Mouse (Mus musculus): ENCODE data around the gene Gm17545.

The Gm17545 gene

GRCm38 (mm10) chr9:22468170-22468898, 14.2 kb downstream of the Gm17545 start:
- ChIA-PET CTCF (interaction anchor here in 2 of 4 experiments (0.6 to 1.0 kb wide), 4 partner anchors 9 to 840 kb away, joined by 3 to 6 read pairs (median 4); no protein-coding TSS in a partner anchor), POLR2A (interaction anchor here in 3 of 4 experiments (0.5 to 1.9 kb wide), 27 partner anchors 8 to 745 kb away, joined by 3 to 13 read pairs (median 4); partner anchors contain the start of genes 9530077C05Rik (in 2 of the 3), Anln (in 2 of the 3), Ecsit (in 1 of the 3) and Ldlr (in 1 of the 3))

GRCm38 (mm10) chr9:22468899-22469259, 14.8 kb downstream of the Gm17545 start:
- ChIA-PET CTCF (interaction anchor here in 1 of 4 experiments (0.6 kb wide), 1 partner anchor 9 kb away, joined by 3 read pairs; no protein-coding TSS in a partner anchor), POLR2A (interaction anchor here in 3 of 4 experiments (1.1 to 1.9 kb wide), 4 partner anchors 10 to 35 kb away, joined by 4 to 8 read pairs (median 6); no protein-coding TSS in a partner anchor)

- CTCF ChIA-PET, result interaction anchor here in 1 of 4 experiments (1.0 kb wide), 1 partner anchor 61 kb away, joined by 3 read pairs; no protein-coding TSS in a partner anchor
Observed at GRCm38 (mm10) chr9:22469643-22470042, 15.6 kb downstream of the Gm17545 start, which contains the start of gene Rp9. Gene Rp9, minus strand, starts transcription at chr9:22469743.

GRCm38 (mm10) chr9:22475424-22475868, 21.4 kb downstream of the Gm17545 start, which contains the start of gene Bbs9:
Gene Bbs9, plus strand, starts transcription at chr9:22475715.
- ChIA-PET CTCF (interaction anchor here in 1 of 4 experiments (0.9 to 1.4 kb wide), 4 partner anchors 20 to 320 kb away, joined by 3 to 5 read pairs (median 3); partner anchors contain the start of gene 9530077C05Rik), POLR2A (interaction anchor here in 3 of 4 experiments (0.5 to 1.8 kb wide), 16 partner anchors 9 to 600 kb away, joined by 3 to 5 read pairs (median 4); partner anchors contain the start of genes 9530077C05Rik (in 2 of the 3), Anln (in 1 of the 3) and Pigyl (in 1 of the 3))

More at GRCm38 (mm10) chr9:22469643-22470042, 15.6 kb downstream of the Gm17545 start, which contains the start of gene Rp9:
- POLR2A ChIA-PET, result no interaction called here

GRCm38 (mm10) chr9:22476265-22476664, 22.2 kb downstream of the Gm17545 start:
- POLR2A ChIA-PET, result interaction anchor here in 2 of 4 experiments (0.8 to 1.8 kb wide), 10 partner anchors 8 to 66 kb away, joined by 3 to 6 read pairs (median 4); partner anchors contain the start of gene 9530077C05Rik (in 1 of the 2)
- CTCF ChIA-PET, result interaction anchor here in 2 of 4 experiments (0.5 to 1.7 kb wide), 4 partner anchors 20 to 930 kb away, joined by 3 to 7 read pairs (median 4); partner anchors contain the start of gene 9530077C05Rik (in 1 of the 2)

- ChIA-PET CTCF (no interaction called here), POLR2A (interaction anchor here in 3 of 4 experiments (1.0 to 1.6 kb wide), 6 partner anchors 9 to 68 kb away, joined by 3 to 13 read pairs (median 5); partner anchors contain the start of gene 9530077C05Rik (in 1 of the 3))
Observed at GRCm38 (mm10) chr9:22478946-22479345, 24.9 kb downstream of the Gm17545 start.

GRCm38 (mm10) chr9:22483866-22484561, 29.9 kb downstream of the Gm17545 start:
- ChIA-PET CTCF (no interaction called here), POLR2A (interaction anchor here in 2 of 4 experiments (0.9 to 1.4 kb wide), 4 partner anchors 8 to 217 kb away, joined by 3 to 4 read pairs (median 4); partner anchors contain the start of gene Bbs9 (in 2 of the 2))

- ChIA-PET POLR2A (interaction anchor here in 3 of 4 experiments (0.9 to 1.8 kb wide), 5 partner anchors 9 to 41 kb away, joined by 3 to 4 read pairs (median 4); partner anchors contain the start of gene Bbs9 (in 3 of the 3)), CTCF (no interaction called here)
Observed at GRCm38 (mm10) chr9:22484562-22485308, 30.6 kb downstream of the Gm17545 start.

GRCm38 (mm10) chr9:22486211-22486610, 32.1 kb downstream of the Gm17545 start:
- ChIA-PET CTCF (interaction anchor here in 1 of 4 experiments (0.6 kb wide), 1 partner anchor 18 kb away, joined by 3 read pairs; no protein-coding TSS in a partner anchor), POLR2A (interaction anchor here in 3 of 4 experiments (1.1 to 1.8 kb wide), 4 partner anchors 11 to 69 kb away, joined by 3 to 4 read pairs (median 4); partner anchors contain the start of gene Bbs9 (in 1 of the 3))

- ChIA-PET POLR2A (no interaction called here), CTCF (no interaction called here)
Observed at GRCm38 (mm10) chr9:22488963-22489362, 34.9 kb downstream of the Gm17545 start.

GRCm38 (mm10) chr9:22494203-22494807, 40.2 kb downstream of the Gm17545 start:
- ChIA-PET CTCF (interaction anchor here in 3 of 4 experiments (0.5 to 1.3 kb wide), 5 partner anchors 10 to 84 kb away, joined by 4 to 7 read pairs (median 4); partner anchors contain the start of gene 9530077C05Rik (in 1 of the 3)), POLR2A (interaction anchor here in 1 of 4 experiments (1.8 kb wide), 1 partner anchor 15 kb away, joined by 5 read pairs; no protein-coding TSS in a partner anchor)

- ChIA-PET CTCF (interaction anchor here (0.5 to 1.3 kb wide), 19 partner anchors 8 to 1271 kb away, joined by 3 to 8 read pairs (median 3); partner anchors contain the start of gene Bbs9 (in 1 of the 4)), POLR2A (interaction anchor here in 1 of 4 experiments (1.8 kb wide), 1 partner anchor 16 kb away, joined by 5 read pairs; no protein-coding TSS in a partner anchor)
Observed at GRCm38 (mm10) chr9:22495133-22495532, 41.0 kb downstream of the Gm17545 start.

- ChIA-PET POLR2A (no interaction called here), CTCF (interaction anchor here in 2 of 4 experiments (0.6 to 1.3 kb wide), 3 partner anchors 21 to 950 kb away, joined by 3 read pairs; partner anchors contain the start of genes Bbs9 (in 1 of the 2) and Carm1 (in 1 of the 2))
Observed at GRCm38 (mm10) chr9:22497021-22497767, 43.1 kb downstream of the Gm17545 start.

GRCm38 (mm10) chr9:22502972-22503371, 48.9 kb downstream of the Gm17545 start:
- CTCF ChIA-PET, result interaction anchor here in 2 of 4 experiments (0.6 to 1.7 kb wide), 5 partner anchors 8 to 745 kb away, joined by 3 to 7 read pairs (median 4); no protein-coding TSS in a partner anchor
- POLR2A ChIA-PET, result interaction anchor here in 3 of 4 experiments (0.7 to 1.8 kb wide), 4 partner anchors 24 to 1890 kb away, joined by 3 to 4 read pairs (median 4); partner anchors contain the start of gene Bbs9 (in 1 of the 3)

- ChIA-PET POLR2A (interaction anchor here in 3 of 4 experiments (0.7 to 1.8 kb wide), 4 partner anchors 25 to 1890 kb away, joined by 3 to 4 read pairs (median 4); partner anchors contain the start of gene Bbs9 (in 1 of the 3)), CTCF (interaction anchor here (0.6 to 1.7 kb wide), 6 partner anchors 8 to 1615 kb away, joined by 3 to 7 read pairs (median 4); no protein-coding TSS in a partner anchor)
Observed at GRCm38 (mm10) chr9:22503581-22503980, 49.5 kb downstream of the Gm17545 start.

All from embryonic stem cell, embryonic (primary cell).